Mouse (Mus musculus) kidney, embryonic 16.5 days (tissue): ENCODE measurements around the gene Lhb. TPM values are rescaled to one million over a fixed set of nuclear protein-coding genes. Genes with fewer than 3 reads are reported as not detected.

ENCODE experiments used
- ATAC-seq: fragments of 200-750 bp; cut with Nextera tagmentation; 2 replicates; pipeline ENCODE4 v1.8.0; 2017; ENCODE audit warnings: moderate TSS enrichment; ENCODE audit not compliant: low FRiP score, low TSS enrichment
- H3K27ac ChIP-seq: fragments of 300-500 bp; sonication (generic); 2 replicates; pipeline ENCODE4 v1.5.1; 2014; ENCODE audit warnings: low read length
- H3K27me3 ChIP-seq: fragments of 300-500 bp; sonication (generic); 2 replicates; pipeline ENCODE4 v1.6.1; 2014; ENCODE audit warnings: low read length, control low read depth, mixed read lengths; ENCODE audit not compliant: insufficient read depth
- H3K36me3 ChIP-seq: fragments of 300-500 bp; sonication (generic); 2 replicates; pipeline ENCODE4 v1.6.1; 2014; ENCODE audit warnings: low read length, control low read depth, mixed read lengths; ENCODE audit not compliant: insufficient read depth
- H3K4me1 ChIP-seq: fragments of 300-500 bp; sonication (generic); 2 replicates; pipeline ENCODE4 v1.6.1; 2014; ENCODE audit warnings: low read length, control low read depth, mixed read lengths; ENCODE audit not compliant: insufficient read depth
- H3K4me2 ChIP-seq: fragments of 300-500 bp; sonication (generic); replicated peaks from 2 replicates; pipeline ENCODE4 v1.6.1; 2014; ENCODE audit warnings: low read depth, low read length
- H3K4me3 ChIP-seq: fragments of 300-500 bp; sonication (generic); 2 replicates; pipeline ENCODE4 v1.5.1; 2014; ENCODE audit warnings: mild to moderate bottlenecking, low read length
- H3K9ac ChIP-seq: fragments of 300-500 bp; sonication (generic); replicated peaks from 2 replicates; pipeline ENCODE4 v1.6.1; 2014; ENCODE audit warnings: low read length
- H3K9me3 ChIP-seq: fragments of 300-500 bp; sonication (generic); 2 replicates; pipeline ENCODE4 v1.6.1; 2016; ENCODE audit warnings: low read length, control low read depth
- WGBS: fragments of 180-500 bp; shearing (Covaris S2); extraction: QIAGEN DNeasy Blood & Tissue Kit; methylation state at CpG from one replicate; pipeline ENCODE4 v1.1.7; 2014; 5-methylcytosine and 5-hydroxymethylcytosine counted together
- polyA plus RNA-seq: library from polyadenylated mRNA; unstranded; fragments of >200 nt; fragmentation: Nextera tagmentation; extraction: Ambion mirVana; gene quantifications from 2 replicates; pipeline ENCODE4 v1.2.1, GENCODE M21; 2015

Lhb gene
- polyA plus RNA-seq, 1 experiment from 2014 or later = not detected

GRCm38 (mm10) chr7:45403532-45404261 is 16.9 kb upstream of the Lhb start:
- Histone ChIP-seq H3K36me3 (no peaks in the 10 kb centered on the region), H3K9ac (no peak overlapping the region), H3K4me1 (peaks cover 13% of the 10 kb centered on the region), H3K4me2 (no peak overlapping the region), H3K9me3 (no peaks in the 10 kb centered on the region), H3K27me3 (peaks cover 36% of the 10 kb centered on the region), H3K27ac (no peak overlapping the region), H3K4me3 (no peak overlapping the region)
- 37% methylated on average over 6 of the region's 6 CpGs for WGBS
- no peak for ATAC-seq

DNA sequence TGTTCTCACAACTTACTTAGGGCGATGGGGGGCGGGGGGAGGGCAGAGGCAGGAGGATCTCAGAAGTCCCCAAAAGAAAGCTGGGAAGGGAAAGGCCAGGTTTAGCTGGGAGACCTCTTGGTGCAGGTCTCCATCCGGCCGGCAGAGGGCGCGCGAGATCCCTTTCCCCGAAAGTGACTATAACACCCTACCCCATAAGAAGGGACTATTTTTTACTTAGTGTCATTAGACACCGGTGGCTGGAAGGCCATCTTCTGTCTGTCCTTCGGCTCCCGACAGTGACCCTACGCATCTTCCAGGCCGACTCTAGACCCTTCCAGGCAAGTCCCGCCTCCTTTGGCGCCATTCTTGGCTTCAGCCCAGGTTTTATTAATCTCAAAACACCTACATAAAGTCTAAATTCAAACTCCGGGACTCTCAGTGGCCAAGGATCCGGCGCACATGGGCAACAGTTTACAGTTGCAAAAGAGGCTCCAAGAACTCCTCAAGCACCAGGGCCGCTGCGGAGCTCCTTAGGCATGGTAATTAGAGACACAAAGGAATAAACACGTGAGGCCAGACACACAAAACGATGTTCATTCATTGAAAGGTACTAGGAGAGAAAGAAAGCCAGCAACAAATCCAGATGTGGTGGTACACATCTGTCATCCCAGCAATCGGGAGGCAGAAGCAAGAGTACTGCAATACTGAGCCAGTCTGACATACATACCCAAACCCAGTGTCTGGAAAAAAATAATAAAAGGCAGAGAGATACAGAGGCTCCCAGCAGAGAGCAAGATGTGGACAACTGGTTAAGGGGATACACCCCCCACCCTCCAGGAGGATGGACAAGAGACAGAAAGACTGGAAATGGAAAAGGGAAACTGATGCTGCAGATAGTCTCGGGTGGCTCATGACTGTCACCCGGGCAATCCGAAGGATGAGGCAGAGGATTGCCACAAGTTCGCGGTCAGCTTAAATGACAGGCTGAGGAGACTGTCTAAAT is 15.2 kb upstream of the Lhb start, which contains the start of gene Kcna7:
Kcna7 (plus strand) TSS at position 563 of the 985 bp plus-strand sequence.
- ATAC-seq = peak; percentile 24; the same call in 1 of the 2 replicates
- Histone ChIP-seq H3K36me3 (no peaks in the 10 kb centered on the region), H3K4me2 (peak within 1 kb of the TSS; percentile 68), H3K9ac (peak within 1 kb of the TSS; percentile 49), H3K27me3 (peaks cover 52% of the 10 kb centered on the region), H3K9me3 (no peaks in the 10 kb centered on the region), H3K4me3 (peak within 1 kb of the TSS; percentile 47), H3K4me1 (peaks cover 13% of the 10 kb centered on the region), H3K27ac (no peak within 1 kb of the TSS)
- WGBS = 13% methylated on average over 28 of the region's 28 CpGs

DNA sequence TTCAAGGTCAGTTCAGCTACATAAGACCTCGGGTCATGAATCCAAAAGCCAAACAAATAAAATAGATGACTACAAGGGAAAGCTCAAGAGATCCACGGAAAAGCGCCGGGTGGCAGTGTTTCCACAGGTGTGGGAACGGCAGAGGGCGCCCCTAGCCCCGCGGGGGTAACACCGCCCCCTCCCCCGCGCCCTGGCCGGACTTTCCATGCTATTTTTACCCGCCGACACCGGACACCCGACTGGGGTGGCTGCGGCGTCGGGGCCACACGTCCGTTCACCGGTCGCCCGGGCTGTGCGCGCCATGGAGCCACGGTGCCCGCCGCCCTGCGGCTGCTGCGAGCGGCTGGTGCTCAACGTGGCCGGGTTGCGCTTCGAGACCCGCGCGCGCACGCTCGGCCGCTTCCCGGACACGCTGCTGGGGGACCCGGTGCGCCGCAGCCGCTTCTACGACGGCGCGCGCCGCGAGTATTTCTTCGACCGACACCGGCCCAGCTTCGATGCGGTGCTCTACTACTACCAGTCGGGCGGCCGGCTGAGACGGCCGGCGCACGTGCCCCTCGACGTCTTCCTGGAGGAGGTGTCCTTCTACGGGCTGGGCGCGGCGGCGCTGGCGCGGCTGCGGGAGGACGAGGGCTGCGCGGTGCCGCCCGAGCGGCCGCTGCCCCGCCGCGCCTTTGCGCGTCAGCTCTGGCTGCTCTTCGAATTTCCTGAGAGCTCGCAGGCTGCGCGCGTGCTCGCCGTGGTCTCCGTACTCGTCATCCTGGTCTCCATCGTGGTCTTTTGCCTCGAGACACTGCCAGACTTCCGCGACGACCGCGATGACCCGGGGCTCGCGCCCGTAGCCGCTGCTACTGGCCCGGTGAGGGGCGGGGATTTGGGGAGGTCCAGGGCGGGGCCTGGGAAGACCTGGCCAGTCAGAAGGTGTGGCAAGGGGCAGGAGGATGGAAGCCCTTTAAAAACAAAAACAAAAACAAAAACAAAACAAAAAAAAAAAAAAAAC is 14.2 kb upstream of the Lhb start:
- ATAC-seq = no peak
- Histone ChIP-seq H3K27ac (no peak overlapping the region), H3K9me3 (no peaks in the 10 kb centered on the region), H3K4me2 (peak overlapping the region; percentile 68), H3K36me3 (no peaks in the 10 kb centered on the region), H3K27me3 (peaks cover 63% of the 10 kb centered on the region), H3K9ac (peak overlapping the region; percentile 49), H3K4me3 (peak overlapping the region; percentile 47), H3K4me1 (peaks cover 13% of the 10 kb centered on the region)
- under 1% methylated on average over 110 of the region's 114 CpGs for WGBS

- H3K9ac ChIP-seq = no peak overlapping the region
- no peak overlapping the region for H3K4me2 ChIP-seq
- no peaks in the 10 kb centered on the region for H3K9me3 ChIP-seq
- peaks cover 13% of the 10 kb centered on the region for H3K4me1 ChIP-seq
- WGBS = 83% methylated on average over 10 of the region's 10 CpGs
- H3K4me3 ChIP-seq = no peak overlapping the region
- H3K36me3 ChIP-seq = no peaks in the 10 kb centered on the region
- no peak for ATAC-seq
- H3K27me3 ChIP-seq = peaks cover 72% of the 10 kb centered on the region
- no peak overlapping the region for H3K27ac ChIP-seq
These were observed 12.8 kb upstream of the Lhb start for GRCm38 (mm10) chr7:45407836-45408235.

DNA sequence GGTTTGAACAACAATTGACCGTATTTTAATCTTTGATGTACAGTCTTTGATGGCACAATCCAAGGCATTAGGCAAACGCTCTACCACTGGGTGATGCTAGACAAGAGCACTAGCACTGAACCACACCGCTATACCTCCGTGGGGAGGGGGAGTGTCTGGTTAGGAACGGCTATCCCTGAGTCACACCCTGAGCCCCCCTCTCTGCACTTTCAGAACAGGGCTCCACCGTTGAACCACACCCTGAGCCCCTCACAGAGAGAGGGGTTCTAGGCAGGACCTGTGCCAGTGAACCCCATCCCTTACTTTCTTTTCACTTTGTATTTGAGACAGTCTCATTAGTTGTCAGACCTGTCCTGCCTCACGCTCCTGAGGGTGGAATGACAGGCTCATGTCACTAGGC is 12.3 kb upstream of the Lhb start:
- H3K4me3 ChIP-seq = no peak overlapping the region
- 72% methylated on average over 7 of the region's 7 CpGs for WGBS
- no peak overlapping the region for H3K9ac ChIP-seq
- no peak overlapping the region for H3K4me2 ChIP-seq
- ATAC-seq = no peak
- no peaks in the 10 kb centered on the region for H3K9me3 ChIP-seq
- H3K27ac ChIP-seq = no peak overlapping the region
- H3K36me3 ChIP-seq = no peaks in the 10 kb centered on the region
- peaks cover 17% of the 10 kb centered on the region for H3K4me1 ChIP-seq
- H3K27me3 ChIP-seq = peaks cover 75% of the 10 kb centered on the region

- Histone ChIP-seq H3K36me3 (no peaks in the 10 kb centered on the region), H3K4me2 (no peak overlapping the region), H3K27me3 (peaks cover 80% of the 10 kb centered on the region), H3K9ac (no peak overlapping the region), H3K4me3 (no peak overlapping the region), H3K4me1 (peaks cover 22% of the 10 kb centered on the region), H3K27ac (no peak overlapping the region), H3K9me3 (no peaks in the 10 kb centered on the region)
- ATAC-seq = no peak
- 86% methylated on average over 17 of the region's 17 CpGs for WGBS
These were observed 11.7 kb upstream of the Lhb start for GRCm38 (mm10) chr7:45408949-45409348.

GRCm38 (mm10) chr7:45409497-45410163 is 11.0 kb upstream of the Lhb start:
- ATAC-seq = no peak

GRCm38 (mm10) chr7:45412421-45412820 is 8.2 kb upstream of the Lhb start:
- Histone ChIP-seq H3K27ac (no peak overlapping the region), H3K27me3 (peaks cover 90% of the 10 kb centered on the region), H3K4me2 (no peak overlapping the region), H3K4me3 (no peak overlapping the region), H3K4me1 (peaks cover 18% of the 10 kb centered on the region), H3K9me3 (no peaks in the 10 kb centered on the region), H3K36me3 (no peaks in the 10 kb centered on the region), H3K9ac (no peak overlapping the region)
- WGBS = 82% methylated on average over 2 of the region's 2 CpGs
- no peak for ATAC-seq

More at GRCm38 (mm10) chr7:45409497-45410163, 11.0 kb upstream of the Lhb start:
- no peak overlapping the region for H3K4me3 ChIP-seq
- no peaks in the 10 kb centered on the region for H3K36me3 ChIP-seq
- H3K9ac ChIP-seq = no peak overlapping the region
- 82% methylated on average over 8 of the region's 8 CpGs for WGBS
- no peaks in the 10 kb centered on the region for H3K9me3 ChIP-seq
- peaks cover 87% of the 10 kb centered on the region for H3K27me3 ChIP-seq
- no peak overlapping the region for H3K27ac ChIP-seq
- H3K4me1 ChIP-seq = peaks cover 27% of the 10 kb centered on the region
- H3K4me2 ChIP-seq = no peak overlapping the region
